Mouse (Mus musculus) heart, postnatal 14 days (tissue): ENCODE results near the gene Reps1. TPM values are rescaled to one million over a fixed set of nuclear protein-coding genes. Genes with fewer than 3 reads are reported as not detected.

Source experiments
- DNase-seq, 2 experiments: peaks; one replicate each; pipeline ENCODE4 v3.0.0; 2021 to 2022
- intact Hi-C: fragments of 180-260 bp; cut with DNase I; formaldehyde crosslinking; loops from one replicate; pipeline ENCODE4 v1.15.1; 2025
- total RNA-seq, 2 experiments: library from RNA; stranded (reverse); gene quantifications; 2 replicates each; pipeline ENCODE4 v1.2.3; 2021

The Reps1 gene
- total RNA-seq, 2 experiments from 2014 or later, result 30.8 to 31.7 TPM

- intact Hi-C loops, result loop anchor here (5.0 to 10.0 kb wide), 2 partner anchors 47 to 465 kb away; no protein-coding TSS in a partner anchor
- no peak for DNase-seq
These were observed 4.1 kb downstream of the Reps1 start for GRCm38 (mm10) chr10:18059807-18060206.

GRCm38 (mm10) chr10:18060778-18061177 lies 5.1 kb downstream of the Reps1 start:
- intact Hi-C loops, result no loop called here
- no peak for DNase-seq

GRCm38 (mm10) chr10:18061533-18061932 lies 5.9 kb downstream of the Reps1 start:
- intact Hi-C loops, result no loop called here
- DNase-seq, result no peak

- intact Hi-C loops, result no loop called here
- no peak for DNase-seq
These were observed 9.1 kb downstream of the Reps1 start for GRCm38 (mm10) chr10:18064606-18065228.

GRCm38 (mm10) chr10:18066031-18066439 lies 10.4 kb downstream of the Reps1 start:
- intact Hi-C loops, result no loop called here
- no peak for DNase-seq

- no peak for DNase-seq
- intact Hi-C loops, result no loop called here
These were observed 12.2 kb downstream of the Reps1 start for GRCm38 (mm10) chr10:18067761-18068446.

- intact Hi-C loops, result no loop called here
- DNase-seq, result no peak
These were observed 13.2 kb downstream of the Reps1 start for GRCm38 (mm10) chr10:18068880-18069279.

GRCm38 (mm10) chr10:18069576-18069975 lies 13.9 kb downstream of the Reps1 start:
- intact Hi-C loops, result no loop called here
- DNase-seq, result no peak

- peak; percentile 26 to 30 for DNase-seq
- intact Hi-C loops, result no loop called here
These were observed 14.5 kb downstream of the Reps1 start for GRCm38 (mm10) chr10:18070144-18070543.

- intact Hi-C loops, result no loop called here
- no peak for DNase-seq
These were observed 15.0 kb downstream of the Reps1 start for GRCm38 (mm10) chr10:18070616-18071015.

- intact Hi-C loops, result no loop called here
- DNase-seq, result no peak
These were observed 17.2 kb downstream of the Reps1 start for GRCm38 (mm10) chr10:18072871-18073270.

GRCm38 (mm10) chr10:18074383-18075075 lies 18.9 kb downstream of the Reps1 start:
- intact Hi-C loops, result no loop called here
- DNase-seq, result no peak

GRCm38 (mm10) chr10:18075845-18076244 lies 20.2 kb downstream of the Reps1 start:
- intact Hi-C loops, result no loop called here
- no peak for DNase-seq

GRCm38 (mm10) chr10:18081536-18081935 lies 25.9 kb downstream of the Reps1 start:
- no peak for DNase-seq
- intact Hi-C loops, result no loop called here

GRCm38 (mm10) chr10:18082772-18083171 lies 27.1 kb downstream of the Reps1 start:
- DNase-seq, result no peak
- intact Hi-C loops, result no loop called here

- DNase-seq, result no peak
- intact Hi-C loops, result no loop called here
These were observed 35.0 kb downstream of the Reps1 start for GRCm38 (mm10) chr10:18090691-18091090.

- no peak for DNase-seq
- intact Hi-C loops, result loop anchor here (10.0 kb wide), 1 partner anchor 367 kb away; no protein-coding TSS in a partner anchor
These were observed 46.5 kb downstream of the Reps1 start for GRCm38 (mm10) chr10:18102166-18102565.

GRCm38 (mm10) chr10:18107471-18107870 lies 51.8 kb downstream of the Reps1 start:
- intact Hi-C loops, result loop anchor here (5.0 to 10.0 kb wide), 3 partner anchors 50 to 373 kb away; partner anchors contain the start of gene Reps1
- peak in 1 of 2 experiments; percentile 14 for DNase-seq

- DNase-seq, result no peak
- intact Hi-C loops, result no loop called here
These were observed 55.3 kb downstream of the Reps1 start for GRCm38 (mm10) chr10:18110940-18111339.

- intact Hi-C loops, result no loop called here
- no peak for DNase-seq
These were observed 57.9 kb downstream of the Reps1 start for GRCm38 (mm10) chr10:18113473-18114093.

GRCm38 (mm10) chr10:18118336-18118735 lies 62.7 kb downstream of the Reps1 start:
- no peak for DNase-seq
- intact Hi-C loops, result no loop called here
